Mouse (Mus musculus) cerebellum, adult 8-10 months (tissue): ENCODE data around the gene Acnat1.
"Not testable (repeated sequence)": the region's sequence is repeated elsewhere in the genome, so short reads cannot be mapped to it uniquely, and the experiment has no call there.

Source experiments
- DNase-seq: peaks from one replicate; pipeline ENCODE4 v3.0.0; 2022

The Acnat1 gene

GRCm38 (mm10) chr4:49473435-49474100, at the start of gene Acnat1:
Acnat1 (minus strand) TSS chr4:49473912.
- DNase-seq, result no peak

- DNase-seq, result peak; percentile 19
These were observed 48.9 kb upstream of the Acnat1 start for GRCm38 (mm10) chr4:49522576-49522975.

GRCm38 (mm10) chr4:49521346-49521745, 47.6 kb upstream of the Acnat1 start:
- DNase-seq, result no peak

- DNase-seq, result peak; percentile 90
These were observed 47.0 kb upstream of the Acnat1 start, which contains the start of the genes Mrpl50 and Zfp189 for GRCm38 (mm10) chr4:49520572-49521340. Mrpl50 (minus strand) TSS chr4:49521093. Zfp189 (plus strand) TSS chr4:49521176.

GRCm38 (mm10) chr4:49519476-49519875, 45.8 kb upstream of the Acnat1 start:
- DNase-seq, result no peak

GRCm38 (mm10) chr4:49514441-49514840, 40.7 kb upstream of the Acnat1 start:
- DNase-seq, result no peak

- no peak for DNase-seq
These were observed 38.9 kb upstream of the Acnat1 start for GRCm38 (mm10) chr4:49512636-49513035.

GRCm38 (mm10) chr4:49510236-49510835, 36.6 kb upstream of the Acnat1 start:
- DNase-seq, result not testable (repeated sequence)

- no peak for DNase-seq
These were observed 35.5 kb upstream of the Acnat1 start for GRCm38 (mm10) chr4:49509183-49509582.

GRCm38 (mm10) chr4:49506386-49506785, 32.7 kb upstream of the Acnat1 start, which contains the start of gene Baat:
Baat (minus strand) TSS chr4:49506557.
- DNase-seq, result no peak

GRCm38 (mm10) chr4:49503563-49503962, 29.9 kb upstream of the Acnat1 start:
- DNase-seq, result no peak

GRCm38 (mm10) chr4:49485934-49486650, 12.4 kb upstream of the Acnat1 start:
- DNase-seq, result not testable (repeated sequence)

GRCm38 (mm10) chr4:49485442-49485841, 11.7 kb upstream of the Acnat1 start:
- no peak for DNase-seq

GRCm38 (mm10) chr4:49480896-49481295, 7.2 kb upstream of the Acnat1 start:
- no peak for DNase-seq

- no peak for DNase-seq
These were observed 6.5 kb upstream of the Acnat1 start for GRCm38 (mm10) chr4:49480104-49480760.

- DNase-seq, result not testable (repeated sequence)
These were observed 5.3 kb upstream of the Acnat1 start for GRCm38 (mm10) chr4:49479035-49479434.

- no peak for DNase-seq
These were observed 4.6 kb upstream of the Acnat1 start for GRCm38 (mm10) chr4:49478118-49478877.

- no peak for DNase-seq
These were observed 871 bp upstream of the Acnat1 start for GRCm38 (mm10) chr4:49474583-49474982.

GRCm38 (mm10) chr4:49469435-49470151, 4.1 kb downstream of the Acnat1 start:
- DNase-seq, result no peak

- DNase-seq, result no peak
These were observed 6.4 kb downstream of the Acnat1 start for GRCm38 (mm10) chr4:49467360-49467759.

GRCm38 (mm10) chr4:49456171-49456570, 17.5 kb downstream of the Acnat1 start:
- DNase-seq, result no peak
